Mouse (Mus musculus) retina, adult 2 months (tissue): ENCODE measurements at regions not wholly inside any gene's neighbourhood (a gene's known extent, or its start where the extent isn't known, plus 50 kb on each side); places are given as distances from the start of the nearest gene placed in this dataset.

Experiments
- DNase-seq: peaks from one replicate; pipeline ENCODE4 v3.0.0-alpha.2; 2012; ENCODE audit warnings: low read depth, low spot score

DNA sequence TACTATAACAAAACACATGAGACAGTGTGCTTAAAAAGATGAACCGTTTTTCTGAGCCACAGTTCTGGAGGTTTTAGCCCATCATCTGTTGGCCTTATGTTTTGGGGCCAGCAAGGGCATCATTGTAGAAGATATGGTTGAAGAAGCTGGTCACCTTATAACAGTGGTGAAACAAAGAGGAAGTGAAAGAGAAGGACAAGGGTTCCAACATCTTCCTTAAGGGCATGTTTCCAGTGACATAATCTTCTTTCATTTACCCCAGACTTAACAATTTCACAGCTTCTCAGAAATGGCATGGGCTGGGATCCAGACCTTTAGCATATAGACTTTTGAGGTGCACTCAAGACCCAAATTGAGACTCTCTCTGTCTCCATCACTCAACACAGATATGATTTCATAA is 259.5 kb downstream of the 1700064H15Rik start:
- no peak for DNase-seq

- DNase-seq: no peak
These were observed 260.7 kb downstream of the 1700064H15Rik start for GRCm38 (mm10) chr3:19367761-19368160.
